Mouse (Mus musculus) CD4-positive, CD25-positive, alpha-beta regulatory T cell (primary cell): Measurements from ENCODE around the gene Zc3h10. TPM values are rescaled to one million over a fixed set of nuclear protein-coding genes. Genes with fewer than 3 reads are reported as not detected.

Experiments
- polyA plus RNA-seq: library from polyadenylated mRNA; unstranded; fragments of 100-300 nt; shearing (Covaris generic); gene quantifications from one replicate; pipeline ENCODE4 v1.2.1, GENCODE M21; 2017

The Zc3h10 gene
- polyA plus RNA-seq: 24.2 TPM

DNA sequence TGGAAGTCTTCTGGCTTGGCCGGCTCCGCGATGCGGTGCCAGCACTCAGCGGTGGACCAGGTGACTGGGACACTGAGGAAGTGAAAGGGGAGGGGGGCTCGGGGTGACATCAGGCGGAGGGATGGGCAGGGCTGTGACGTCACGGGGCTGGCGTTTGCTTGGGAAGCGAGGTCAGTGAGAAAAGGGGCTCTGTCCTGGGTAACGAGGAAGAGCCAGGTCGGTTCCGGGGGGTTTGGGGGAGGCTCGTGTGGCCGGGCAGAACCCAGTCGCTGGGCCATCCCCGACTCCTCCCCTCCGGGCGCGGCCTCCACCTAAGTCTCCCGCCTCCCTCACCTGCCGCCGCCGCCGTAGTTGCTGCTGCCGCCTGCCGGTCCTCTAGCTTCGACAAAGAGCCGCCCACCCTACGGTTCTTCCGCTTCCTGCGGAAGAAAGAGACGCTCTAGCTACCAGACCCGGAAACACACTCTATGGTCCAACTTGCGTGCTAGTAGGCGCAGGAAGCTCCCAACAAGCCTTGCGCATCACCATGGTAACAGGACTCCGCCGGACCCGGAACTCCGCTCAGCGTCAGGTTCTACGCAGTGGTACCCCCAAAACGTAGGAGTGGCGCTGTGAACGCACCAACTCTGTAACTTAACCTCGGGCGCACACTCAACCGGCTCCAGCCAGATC, at the start of gene Zc3h10:
Gene Zc3h10 (minus strand): TSS at position 414 of the 672 bp plus-strand sequence.

DNA sequence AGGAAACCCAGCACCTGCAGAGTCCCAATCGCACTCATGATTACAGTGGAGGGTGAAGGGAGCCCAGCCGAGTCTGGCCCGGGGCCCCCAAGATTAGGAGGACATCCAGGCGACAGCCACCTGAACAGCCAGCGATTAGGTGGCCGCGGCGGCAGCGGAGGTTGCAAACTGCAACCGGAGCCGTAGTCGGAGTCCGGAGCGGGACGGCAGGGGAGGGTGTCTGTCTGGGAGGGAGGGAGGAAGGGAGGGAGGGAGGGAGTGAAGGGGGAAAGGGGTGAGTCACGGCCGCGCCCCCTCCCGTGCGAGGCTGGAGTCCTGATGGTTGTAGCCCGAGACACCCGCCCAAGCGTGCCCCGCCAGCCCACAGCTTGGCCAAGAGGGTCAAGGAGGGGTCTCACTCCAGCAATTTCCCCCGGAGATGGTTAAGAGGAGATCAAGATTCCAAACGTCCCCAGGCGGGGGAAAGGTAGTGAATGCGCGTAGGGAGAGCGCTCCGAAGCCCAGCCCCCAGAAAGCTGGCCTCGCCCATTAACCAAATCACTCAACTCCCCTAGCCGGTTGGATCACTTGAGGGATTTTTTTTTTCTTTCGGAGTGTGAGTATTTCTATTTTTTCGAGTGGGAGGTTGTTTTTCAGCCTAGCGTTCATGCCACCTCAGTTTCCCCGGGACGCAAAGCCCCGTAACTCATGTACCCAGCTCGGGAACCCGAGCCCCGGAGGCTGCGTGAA, 42.1 kb upstream of the Zc3h10 start, which contains the start of gene Erbb3:
Gene Erbb3 (minus strand): TSS at position 189 of the 729 bp plus-strand sequence.

DNA sequence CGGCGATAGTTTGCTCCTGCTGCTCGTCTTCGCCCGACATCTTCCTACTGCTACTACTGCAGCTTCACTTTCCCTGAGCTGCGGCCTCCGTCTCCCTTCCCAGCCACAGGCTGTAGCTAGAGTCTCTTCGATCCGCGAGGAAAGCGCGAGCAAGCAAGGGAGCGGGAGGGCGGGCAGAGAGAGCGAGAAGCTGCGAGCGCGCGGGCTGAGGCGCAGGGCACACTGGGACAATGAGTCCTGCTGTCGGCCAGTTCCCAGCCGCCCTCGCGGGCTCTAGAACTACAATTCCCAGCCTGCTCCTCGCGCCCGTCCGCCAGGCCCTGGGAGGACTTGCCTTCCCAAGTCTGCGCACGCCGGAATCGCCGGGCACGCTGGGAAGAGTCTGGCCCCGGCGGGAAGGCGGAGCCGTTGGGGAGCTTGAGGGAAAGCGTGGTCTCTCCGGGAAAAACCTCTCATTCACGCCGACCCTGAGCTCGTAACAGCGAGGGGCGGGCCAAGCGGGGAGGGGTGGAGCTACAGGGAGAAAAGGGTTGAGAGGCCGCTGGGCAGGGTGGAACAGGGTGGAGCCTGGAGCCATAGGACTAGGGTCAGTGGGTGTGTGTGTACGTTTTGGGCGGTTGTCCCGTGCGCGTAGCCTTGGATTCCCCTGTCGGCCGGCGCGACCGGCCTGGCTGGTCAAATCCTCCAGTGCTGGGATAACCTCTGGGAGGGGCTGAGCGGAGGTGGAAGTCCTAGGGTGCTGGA, 18.4 kb upstream of the Zc3h10 start, which contains the start of gene Pa2g4:
Gene Pa2g4 (minus strand): TSS at position 200 of the 744 bp plus-strand sequence.

DNA sequence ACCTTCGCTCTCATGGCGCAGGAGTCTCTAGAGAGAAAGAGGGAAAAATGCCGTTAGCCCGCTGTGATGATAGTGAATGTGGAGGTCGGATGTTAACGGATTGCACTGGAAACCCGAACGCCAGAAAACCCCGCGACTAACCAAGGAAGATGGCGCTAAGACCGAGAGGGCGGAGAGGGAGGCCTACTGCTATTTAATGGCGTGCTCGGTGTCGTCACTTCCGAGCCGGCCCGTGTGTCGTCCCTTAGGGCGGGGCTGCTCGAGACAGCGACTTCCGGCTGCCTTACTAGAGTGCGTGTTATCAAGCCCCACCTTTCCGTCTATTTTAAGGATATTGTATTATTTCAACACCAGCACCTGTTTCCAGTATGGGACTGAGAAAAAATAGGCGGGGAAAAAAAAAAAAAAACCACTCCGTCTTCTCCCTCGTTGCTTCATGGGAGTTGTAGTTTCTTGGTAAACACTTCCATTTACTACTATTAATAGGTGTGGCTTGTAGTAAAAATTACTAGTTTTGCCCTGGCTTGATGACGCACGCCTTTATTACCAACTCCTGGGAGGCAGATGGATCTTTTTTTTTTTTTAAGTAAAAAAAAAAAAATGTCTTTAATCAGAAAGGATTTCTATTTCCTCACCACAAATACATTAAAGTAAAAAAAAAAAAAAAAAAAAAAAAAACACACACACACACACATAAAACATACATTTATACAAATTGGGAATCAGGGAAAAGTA, 1.5 kb upstream of the Zc3h10 start, which contains the start of gene Rpl41:
Gene Rpl41 (minus strand): TSS at position 359 of the 735 bp plus-strand sequence.

DNA sequence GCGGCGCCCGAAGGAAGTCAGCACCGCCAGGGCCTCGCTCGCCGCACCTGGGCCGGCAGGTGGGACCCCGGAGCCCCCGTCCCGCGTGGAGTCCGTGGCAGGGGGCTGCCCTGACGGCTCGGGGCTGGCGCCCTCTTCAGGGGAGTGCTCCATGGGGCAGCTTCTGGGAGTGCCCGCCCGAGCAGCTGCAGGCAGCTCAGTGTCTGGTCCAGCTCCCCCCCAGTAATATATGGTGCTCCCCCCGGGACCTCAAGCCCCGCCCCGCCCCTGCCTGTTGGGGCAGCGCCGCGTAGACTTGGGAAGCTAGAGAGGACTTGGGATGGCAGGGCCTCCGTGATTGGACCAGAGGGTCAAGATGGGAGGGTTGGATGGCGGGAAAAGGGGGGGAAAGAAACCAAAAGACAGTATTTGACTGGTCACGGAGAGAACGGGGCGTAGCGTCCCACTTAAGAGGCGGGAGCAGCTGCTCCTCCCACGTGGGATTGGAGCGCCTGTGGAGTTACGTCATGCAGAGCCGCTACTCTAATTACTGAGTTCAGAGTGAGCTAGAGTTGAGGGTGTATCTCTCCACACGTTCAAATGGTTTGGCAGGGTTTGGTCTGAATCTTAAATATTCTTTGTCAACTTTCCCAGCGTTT, 21.8 kb downstream of the Zc3h10 start, which contains the start of gene Esyt1:
Gene Esyt1 (minus strand): TSS at position 201 of the 638 bp plus-strand sequence.

GRCm38 (mm10) chr10:128498590-128498989, 49.0 kb downstream of the Zc3h10 start, which contains the start of gene Myl6b:
Myl6b (minus strand) TSS chr10:128498685.

DNA sequence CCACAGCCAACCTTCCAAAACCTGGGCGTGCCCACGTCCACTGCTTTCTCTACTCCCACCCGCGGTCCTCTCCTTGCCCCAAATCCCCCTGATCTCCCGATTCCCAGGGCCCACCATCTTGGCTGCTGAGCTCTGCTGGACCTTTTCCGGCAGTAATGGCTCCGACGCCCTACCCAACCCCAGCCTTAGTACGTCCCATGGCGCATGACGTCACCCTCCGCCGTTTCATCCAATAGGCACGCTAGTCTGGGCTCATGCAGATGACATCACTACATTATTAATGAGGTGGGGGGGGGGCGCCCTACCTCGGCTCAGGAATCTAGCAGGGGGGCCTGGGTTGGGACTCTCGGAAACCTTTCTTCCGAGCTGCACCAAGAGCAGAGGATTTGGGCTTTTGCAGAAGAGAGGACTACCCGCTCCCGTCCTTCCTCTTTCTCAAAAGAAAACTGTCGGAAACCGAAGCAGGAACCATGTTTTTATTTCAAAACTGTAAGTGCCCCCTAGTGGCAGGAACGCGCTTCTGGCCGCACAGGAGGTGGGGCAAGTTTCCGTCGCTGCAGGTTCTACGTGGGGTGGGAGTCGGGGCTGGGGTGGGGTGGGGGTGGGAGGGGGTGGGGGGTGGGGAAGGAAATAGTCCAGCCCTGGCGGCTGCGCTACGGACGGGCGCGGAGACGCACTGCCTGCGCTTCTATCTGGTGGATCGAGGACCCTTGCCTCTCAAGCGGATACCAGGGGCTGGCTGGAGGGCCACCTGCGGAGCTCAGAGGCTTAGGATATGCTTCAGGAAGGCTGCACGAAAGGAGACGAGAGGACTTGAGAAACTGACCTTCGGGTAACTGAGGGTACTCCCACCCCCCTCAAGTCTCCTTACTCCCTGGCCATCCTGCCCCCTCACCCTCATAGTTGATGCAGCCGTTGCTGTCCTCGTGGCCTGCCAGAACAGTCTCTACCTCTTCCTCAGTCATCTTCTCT, 53.6 kb downstream of the Zc3h10 start, which contains the start of gene Myl6:
Gene Myl6 (minus strand): TSS at position 451 of the 972 bp plus-strand sequence.

Other genes with a start within 250 kb of the Zc3h10 start
- not detected for gene Il23a, start 249.0 kb downstream of the Zc3h10 start, polyA plus RNA-seq
- gene Pan2, start 244.4 kb downstream of the Zc3h10 start, polyA plus RNA-seq: 45.7 TPM
- 121 TPM for gene Cnpy2, start 225.3 kb downstream of the Zc3h10 start, polyA plus RNA-seq
- gene Cs, start 210.0 kb downstream of the Zc3h10 start, polyA plus RNA-seq: 164 TPM
- 35.0 TPM for gene Coq10a, start 178.8 kb downstream of the Zc3h10 start, polyA plus RNA-seq
- gene Ankrd52, start 170.7 kb downstream of the Zc3h10 start, polyA plus RNA-seq: 7.0 TPM
- 0.32 TPM for gene Slc39a5, start 146.5 kb downstream of the Zc3h10 start, polyA plus RNA-seq
- gene Nabp2, start 136.3 kb downstream of the Zc3h10 start, polyA plus RNA-seq: 104 TPM
- 39.7 TPM for gene Rnf41, start 136.1 kb downstream of the Zc3h10 start, polyA plus RNA-seq
- 127 TPM for gene Smarcc2, start 88.5 kb downstream of the Zc3h10 start, polyA plus RNA-seq
- gene Myl6, start 53.6 kb downstream of the Zc3h10 start, polyA plus RNA-seq: 1,369 TPM
- 3.9 TPM for gene Myl6b, start 49.1 kb downstream of the Zc3h10 start, polyA plus RNA-seq
- 222 TPM for gene Esyt1, start 21.9 kb downstream of the Zc3h10 start, polyA plus RNA-seq
- gene Rpl41, start 1.5 kb upstream of the Zc3h10 start, polyA plus RNA-seq: 2,319 TPM
- 36.9 TPM for gene Pa2g4, start 18.2 kb upstream of the Zc3h10 start, polyA plus RNA-seq
- gene Erbb3, start 41.9 kb upstream of the Zc3h10 start, polyA plus RNA-seq: 7.2 TPM
- 653 TPM for gene Rps26, start 79.0 kb upstream of the Zc3h10 start, polyA plus RNA-seq
- 127 TPM for gene Ikzf4, start 98.2 kb upstream of the Zc3h10 start, polyA plus RNA-seq
- 56.1 TPM for gene Suox, start 126.3 kb upstream of the Zc3h10 start, polyA plus RNA-seq
- gene Rab5b, start 148.5 kb upstream of the Zc3h10 start, polyA plus RNA-seq: 50.8 TPM
- 6.1 TPM for gene Pmel, start 156.4 kb upstream of the Zc3h10 start, polyA plus RNA-seq
- gene Cdk2, start 157.3 kb upstream of the Zc3h10 start, polyA plus RNA-seq: 42.1 TPM
- gene Dgka, start 197.1 kb upstream of the Zc3h10 start, polyA plus RNA-seq: 752 TPM
- 45.9 TPM for gene Pym1, start 200.1 kb upstream of the Zc3h10 start, polyA plus RNA-seq
- gene Mmp19, start 243.1 kb upstream of the Zc3h10 start, polyA plus RNA-seq: 0.07 TPM